Mouse (Mus musculus) forebrain, embryonic 16.5 days (tissue): Measurements from ENCODE around the gene Rpf1. TPM values are rescaled to one million over a fixed set of nuclear protein-coding genes. Genes with fewer than 3 reads are reported as not detected.
A peak's percentile ranks its signal among the peaks of the same experiment; 100 is the strongest.

ENCODE experiments used
- ATAC-seq: fragments of 200-750 bp; cut with Nextera tagmentation; 2 replicates; pipeline ENCODE4 v1.8.0; 2017; ENCODE audit warnings: mild to moderate bottlenecking, moderate library complexity
- H3K27ac ChIP-seq: fragments of 300-500 bp; sonication (generic); 2 replicates; pipeline ENCODE4 v1.5.1; 2014; ENCODE audit warnings: low read length, control low read depth
- H3K27me3 ChIP-seq: fragments of 300-500 bp; sonication (generic); replicated peaks from 2 replicates; pipeline ENCODE4 v1.6.1; 2014; ENCODE audit warnings: low read length; ENCODE audit not compliant: control insufficient read depth, insufficient read depth
- H3K36me3 ChIP-seq: fragments of 300-500 bp; sonication (generic); 2 replicates; pipeline ENCODE4 v1.6.1; 2014; ENCODE audit not compliant: control insufficient read depth, insufficient read depth
- H3K4me1 ChIP-seq: fragments of 300-500 bp; sonication (generic); replicated peaks from 2 replicates; pipeline ENCODE4 v1.6.1; 2014; ENCODE audit warnings: low read length; ENCODE audit not compliant: control insufficient read depth, insufficient read depth
- H3K4me2 ChIP-seq: fragments of 300-500 bp; sonication (generic); 2 replicates; pipeline ENCODE4 v1.6.1; 2014; ENCODE audit warnings: mild to moderate bottlenecking, low read length, control low read depth
- H3K4me3 ChIP-seq: fragments of 300-500 bp; sonication (generic); replicated peaks from 2 replicates; pipeline ENCODE4 v1.5.1; 2014; ENCODE audit warnings: mild to moderate bottlenecking, low read length, control low read depth
- H3K9ac ChIP-seq: fragments of 300-500 bp; sonication (generic); replicated peaks from 2 replicates; pipeline ENCODE4 v1.6.1; 2014; ENCODE audit warnings: low read depth, low read length, control low read depth
- H3K9me3 ChIP-seq: fragments of 300-500 bp; sonication (generic); 2 replicates; pipeline ENCODE4 v1.6.1; 2016; ENCODE audit warnings: low read length; ENCODE audit not compliant: control insufficient read depth
- WGBS: fragments of 180-500 bp; shearing (Covaris S2); extraction: QIAGEN DNeasy Blood & Tissue Kit; methylation state at CpG from one replicate; pipeline ENCODE4 v1.1.7; 2014; 5-methylcytosine and 5-hydroxymethylcytosine counted together
- polyA plus RNA-seq: library from polyadenylated mRNA; unstranded; fragments of >200 nt; fragmentation: Nextera tagmentation; extraction: Ambion mirVana; gene quantifications from 2 replicates; pipeline ENCODE4 v1.2.1, GENCODE M21; 2015

Rpf1 gene
- polyA plus RNA-seq, result 47.0 and 58.0 TPM in 2 replicates

GRCm38 (mm10) chr3:146520798-146521651, at the start of gene Rpf1:
Rpf1 (minus strand) TSS chr3:146521429.
- H3K9me3 ChIP-seq, result no peaks in the 10 kb centered on the region
- peak within 1 kb of the TSS; percentile 80 for H3K9ac ChIP-seq
- peaks cover 13% of the 10 kb centered on the region for H3K36me3 ChIP-seq
- peaks cover 3% of the 10 kb centered on the region for H3K4me1 ChIP-seq
- under 1% methylated on average over 59 of the region's 82 CpGs for WGBS
- H3K27me3 ChIP-seq, result no peaks in the 10 kb centered on the region
- H3K4me3 ChIP-seq, result peak within 1 kb of the TSS; percentile 94
- peak; percentile 96 for ATAC-seq
- H3K4me2 ChIP-seq, result peak within 1 kb of the TSS; percentile 77
- H3K27ac ChIP-seq, result peak within 1 kb of the TSS; percentile 99

GRCm38 (mm10) chr3:146570939-146571338, 49.7 kb upstream of the Rpf1 start:
- no peak overlapping the region for H3K9ac ChIP-seq
- no peak overlapping the region for H3K4me2 ChIP-seq
- no peaks in the 10 kb centered on the region for H3K4me1 ChIP-seq
- no peaks in the 10 kb centered on the region for H3K9me3 ChIP-seq
- H3K27me3 ChIP-seq, result no peaks in the 10 kb centered on the region
- 0 out of 2 replicates have a peak, but pooled peaks have one; percentile 36 for ATAC-seq
- no peak overlapping the region for H3K27ac ChIP-seq
- WGBS, result 55% methylated on average over 6 of the region's 6 CpGs
- H3K4me3 ChIP-seq, result no peak overlapping the region
- H3K36me3 ChIP-seq, result no peaks in the 10 kb centered on the region

GRCm38 (mm10) chr3:146570148-146570782, 49.0 kb upstream of the Rpf1 start, which contains the start of gene Uox:
Uox (plus strand) TSS chr3:146570426.
- Histone ChIP-seq H3K27me3 (no peaks in the 10 kb centered on the region), H3K4me3 (no peak within 1 kb of the TSS), H3K9ac (no peak within 1 kb of the TSS), H3K36me3 (no peaks in the 10 kb centered on the region), H3K4me2 (no peak within 1 kb of the TSS), H3K4me1 (no peaks in the 10 kb centered on the region), H3K9me3 (no peaks in the 10 kb centered on the region), H3K27ac (no peak within 1 kb of the TSS)
- no peak for ATAC-seq
- 75% methylated on average over 10 of the region's 10 CpGs for WGBS

GRCm38 (mm10) chr3:146569594-146569993, 48.4 kb upstream of the Rpf1 start:
- Histone ChIP-seq H3K9ac (no peak overlapping the region), H3K27ac (no peak overlapping the region), H3K36me3 (no peaks in the 10 kb centered on the region), H3K9me3 (no peaks in the 10 kb centered on the region), H3K27me3 (no peaks in the 10 kb centered on the region), H3K4me1 (peaks cover 3% of the 10 kb centered on the region), H3K4me3 (no peak overlapping the region), H3K4me2 (no peak overlapping the region)
- WGBS, result 95% methylated on average over 3 of the region's 3 CpGs
- no peak for ATAC-seq

- H3K9me3 ChIP-seq, result no peaks in the 10 kb centered on the region
- no peaks in the 10 kb centered on the region for H3K27me3 ChIP-seq
- no peak overlapping the region for H3K9ac ChIP-seq
- ATAC-seq, result no peak
- no peak overlapping the region for H3K4me3 ChIP-seq
- H3K27ac ChIP-seq, result no peak overlapping the region
- 83% methylated on average over 9 of the region's 9 CpGs for WGBS
- H3K4me1 ChIP-seq, result peaks cover 7% of the 10 kb centered on the region
- no peaks in the 10 kb centered on the region for H3K36me3 ChIP-seq
- H3K4me2 ChIP-seq, result no peak overlapping the region
These were observed 46.8 kb upstream of the Rpf1 start for GRCm38 (mm10) chr3:146567884-146568530.

GRCm38 (mm10) chr3:146567366-146567765, 46.1 kb upstream of the Rpf1 start:
- H3K9me3 ChIP-seq, result no peaks in the 10 kb centered on the region
- H3K4me2 ChIP-seq, result no peak overlapping the region
- WGBS, result 82% methylated on average over 7 of the region's 7 CpGs
- no peak overlapping the region for H3K4me3 ChIP-seq
- no peak overlapping the region for H3K27ac ChIP-seq
- no peaks in the 10 kb centered on the region for H3K27me3 ChIP-seq
- ATAC-seq, result no peak
- peaks cover 7% of the 10 kb centered on the region for H3K4me1 ChIP-seq
- no peak overlapping the region for H3K9ac ChIP-seq
- no peaks in the 10 kb centered on the region for H3K36me3 ChIP-seq

GRCm38 (mm10) chr3:146565065-146565411, 43.8 kb upstream of the Rpf1 start:
- Histone ChIP-seq H3K4me3 (no peak overlapping the region), H3K27me3 (no peaks in the 10 kb centered on the region), H3K9me3 (no peaks in the 10 kb centered on the region), H3K4me1 (peaks cover 7% of the 10 kb centered on the region), H3K27ac (no peak overlapping the region; the same call in 1 of the 2 replicates), H3K9ac (no peak overlapping the region), H3K4me2 (no peak overlapping the region), H3K36me3 (no peaks in the 10 kb centered on the region)
- WGBS, result 79% methylated on average over 1 of the region's 1 CpGs
- ATAC-seq, result peak; percentile 57; the same call in 1 of the 2 replicates

GRCm38 (mm10) chr3:146564268-146565064, 43.2 kb upstream of the Rpf1 start:
- Histone ChIP-seq H3K27me3 (no peaks in the 10 kb centered on the region), H3K9me3 (no peaks in the 10 kb centered on the region), H3K4me3 (no peak overlapping the region), H3K27ac (no peak overlapping the region; the same call in 1 of the 2 replicates), H3K9ac (peak overlapping the region; percentile 25; the same call in 1 of the 2 replicates), H3K36me3 (no peaks in the 10 kb centered on the region), H3K4me1 (peaks cover 7% of the 10 kb centered on the region), H3K4me2 (peak overlapping the region; percentile 9; the same call in 1 of the 2 replicates)
- 24% methylated on average over 14 of the region's 14 CpGs for WGBS
- peak; percentile 31 for ATAC-seq
